Mouse (Mus musculus) forebrain, embryonic 15.5 days (tissue): ENCODE measurements around the gene Gm13023. TPM values are rescaled to one million over a fixed set of nuclear protein-coding genes. Genes with fewer than 3 reads are reported as not detected.
"Not testable (repeated sequence)": the region's sequence is repeated elsewhere in the genome, so short reads cannot be mapped to it uniquely, and the experiment has no call there.

ENCODE experiments used
- ATAC-seq: fragments of 200-750 bp; cut with Nextera tagmentation; replicated peaks from 2 replicates; pipeline ENCODE4 v1.8.0; 2017; ENCODE audit warnings: mild to moderate bottlenecking, moderate TSS enrichment, moderate library complexity
- H3K27ac ChIP-seq: fragments of 300-500 bp; sonication (generic); replicated peaks from 2 replicates; pipeline ENCODE4 v1.5.1; 2015; ENCODE audit warnings: mild to moderate bottlenecking, inconsistent platforms
- H3K27me3 ChIP-seq: fragments of 300-500 bp; sonication (generic); 2 replicates; pipeline ENCODE4 v1.6.1; 2015; ENCODE audit warnings: inconsistent platforms
- H3K36me3 ChIP-seq: fragments of 300-500 bp; sonication (generic); 2 replicates; pipeline ENCODE4 v1.6.1; 2015; ENCODE audit warnings: mild to moderate bottlenecking, inconsistent platforms
- H3K4me1 ChIP-seq: fragments of 300-500 bp; sonication (generic); 2 replicates; pipeline ENCODE4 v1.6.1; 2015; ENCODE audit warnings: inconsistent platforms
- H3K4me2 ChIP-seq: fragments of 300-500 bp; sonication (generic); replicated peaks from 2 replicates; pipeline ENCODE4 v1.6.1; 2015; ENCODE audit warnings: mild to moderate bottlenecking, inconsistent platforms
- H3K4me3 ChIP-seq: fragments of 300-500 bp; sonication (generic); 2 replicates; pipeline ENCODE4 v1.5.1; 2015; ENCODE audit warnings: mild to moderate bottlenecking, inconsistent platforms
- H3K9ac ChIP-seq: fragments of 300-500 bp; sonication (generic); replicated peaks from 2 replicates; pipeline ENCODE4 v1.6.1; 2015; ENCODE audit warnings: mild to moderate bottlenecking, inconsistent platforms
- H3K9me3 ChIP-seq: fragments of 300-500 bp; sonication (generic); 2 replicates; pipeline ENCODE4 v1.6.1; 2016; ENCODE audit warnings: inconsistent platforms
- WGBS: fragments of 180-500 bp; shearing (Covaris S2); methylation state at CpG from one replicate; pipeline ENCODE4 v1.1.7; 2015; ENCODE audit warnings: mixed read lengths; 5-methylcytosine and 5-hydroxymethylcytosine counted together
- polyA plus RNA-seq: library from polyadenylated mRNA; unstranded; fragments of >200 nt; fragmentation: Nextera tagmentation; extraction: Ambion mirVana; gene quantifications from 2 replicates; pipeline ENCODE4 v1.2.1, GENCODE M21; 2015

Gene Gm13023
- polyA plus RNA-seq, result not detected in 2 replicates

DNA sequence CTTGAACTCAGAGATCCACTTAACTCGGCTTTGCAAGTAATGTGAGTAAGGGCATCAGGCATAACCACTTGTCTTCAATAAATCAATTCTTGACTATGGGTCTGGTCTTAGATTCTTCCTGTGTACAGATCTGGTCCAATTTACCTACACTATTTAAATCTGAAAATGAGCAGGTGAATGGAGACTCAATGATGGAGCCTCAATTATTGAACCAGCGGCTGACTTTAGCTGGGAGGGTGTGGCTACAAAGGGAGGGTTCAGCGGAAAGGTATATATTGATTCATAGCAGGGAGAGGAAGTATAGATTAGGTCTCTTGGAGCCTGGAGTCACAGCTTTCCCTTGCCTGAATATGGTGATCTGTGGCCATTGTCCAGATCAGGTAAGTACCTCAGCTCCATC is at the start of gene Gm13023:
Gm13023 (plus strand) TSS at position 301 of the 400 bp plus-strand sequence.
- H3K36me3 ChIP-seq, H3K4me1 ChIP-seq, ATAC-seq, H3K4me2 ChIP-seq, H3K9ac ChIP-seq, H3K27ac ChIP-seq, H3K27me3 ChIP-seq, H3K4me3 ChIP-seq: not testable (repeated sequence)
- WGBS, result 93% methylated on average over 3 of the region's 3 CpGs
- peaks cover 17% of the 10 kb centered on the region; the same call in 1 of the 2 replicates for H3K9me3 ChIP-seq

DNA sequence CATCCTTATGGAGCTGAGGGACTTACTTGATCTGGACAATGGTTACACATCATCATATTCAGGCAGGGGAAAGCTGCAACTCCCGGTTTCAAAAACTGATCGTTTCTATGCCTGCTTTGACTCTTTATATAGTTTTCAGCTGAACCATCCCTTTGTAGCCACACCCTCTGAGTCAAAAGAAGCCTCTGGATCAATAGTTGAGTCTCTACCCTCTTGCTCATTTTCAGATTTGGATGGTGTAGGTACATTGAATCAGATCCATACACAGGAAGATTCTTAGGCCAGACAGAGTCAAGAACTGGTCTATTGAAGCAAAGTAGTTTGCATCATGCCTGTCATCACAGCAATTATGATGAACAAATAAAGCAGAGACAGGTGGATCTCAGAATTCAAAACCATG is 26.8 kb downstream of the Gm13023 start, which contains the start of gene Gm13084:
Gm13084 (minus strand) TSS at position 101 of the 400 bp plus-strand sequence.
- H3K4me2 ChIP-seq, result no peak within 1 kb of the TSS
- ATAC-seq, result no peak
- H3K36me3 ChIP-seq, result no peaks in the 10 kb centered on the region
- no peak within 1 kb of the TSS for H3K27ac ChIP-seq
- peaks cover 3% of the 10 kb centered on the region; the same call in 1 of the 2 replicates for H3K9me3 ChIP-seq
- no peaks in the 10 kb centered on the region for H3K4me1 ChIP-seq
- 81% methylated on average over 2 of the region's 2 CpGs for WGBS
- H3K4me3 ChIP-seq, result no peak within 1 kb of the TSS
- no peaks in the 10 kb centered on the region for H3K27me3 ChIP-seq
- H3K9ac ChIP-seq, result no peak within 1 kb of the TSS

Other genes with a start within 250 kb of the Gm13023 start
- gene BC080695, start 237.7 kb upstream of the Gm13023 start, polyA plus RNA-seq, result not detected in 2 replicates
- gene Gm13057, start 237.6 kb upstream of the Gm13023 start, polyA plus RNA-seq, result not detected in 2 replicates
- not detected in 2 replicates for gene Gm13083, start 174.3 kb upstream of the Gm13023 start, polyA plus RNA-seq
- gene Gm13088, start 132.1 kb upstream of the Gm13023 start, polyA plus RNA-seq, result not detected in 2 replicates
- gene Gm13089, start 86.6 kb upstream of the Gm13023 start, polyA plus RNA-seq, result not detected in 2 replicates
- gene Gm13078, start 69.9 kb upstream of the Gm13023 start, polyA plus RNA-seq, result not detected in 2 replicates
- gene Gm13084, start 26.7 kb downstream of the Gm13023 start, polyA plus RNA-seq, result not detected in 2 replicates
- not detected in 2 replicates for gene Gm13103, start 57.1 kb downstream of the Gm13023 start, polyA plus RNA-seq
- not detected in 2 replicates for gene Pramef6, start 111.0 kb downstream of the Gm13023 start, polyA plus RNA-seq
- not detected in 2 replicates for gene Pramef25, start 161.7 kb downstream of the Gm13023 start, polyA plus RNA-seq
- not detected in 2 replicates for gene Gm13101, start 177.6 kb downstream of the Gm13023 start, polyA plus RNA-seq
- not detected in 2 replicates for gene Pramef17, start 205.0 kb downstream of the Gm13023 start, polyA plus RNA-seq